Mouse (Mus musculus) embryonic facial prominence, embryonic 14.5 days (tissue): ENCODE measurements around the gene Clec2i. TPM values are rescaled to one million over a fixed set of nuclear protein-coding genes. Genes with fewer than 3 reads are reported as not detected.

Source experiments
- ATAC-seq: fragments of 200-750 bp; cut with Nextera tagmentation; 2 replicates; pipeline ENCODE4 v1.8.0; 2017; ENCODE audit warnings: low read depth, moderate number of reproducible peaks, moderate TSS enrichment
- DNase-seq: peaks from one replicate; pipeline ENCODE4 v3.0.0-alpha.2; 2015; ENCODE audit warnings: low spot score
- H3K27ac ChIP-seq: fragments of 300-500 bp; sonication (generic); replicated peaks from 2 replicates; pipeline ENCODE4 v1.5.1; 2014; ENCODE audit warnings: low read depth, mild to moderate bottlenecking, low read length, moderate library complexity
- H3K27me3 ChIP-seq: fragments of 300-500 bp; sonication (generic); replicated peaks from 2 replicates; pipeline ENCODE4 v1.6.1; 2014; ENCODE audit warnings: low read length; ENCODE audit not compliant: control insufficient read depth, insufficient read depth
- H3K36me3 ChIP-seq: fragments of 300-500 bp; sonication (generic); 2 replicates; pipeline ENCODE4 v1.6.1; 2014; ENCODE audit warnings: low read length, mixed read lengths; ENCODE audit not compliant: control insufficient read depth, insufficient read depth
- H3K4me1 ChIP-seq: fragments of 300-500 bp; sonication (generic); 2 replicates; pipeline ENCODE4 v1.6.1; 2014; ENCODE audit warnings: antibody characterized with exemption, low read length; ENCODE audit not compliant: control insufficient read depth, insufficient read depth
- H3K4me2 ChIP-seq: fragments of 300-500 bp; sonication (generic); 2 replicates; pipeline ENCODE4 v1.6.1; 2014; ENCODE audit warnings: low read depth, mild to moderate bottlenecking, low read length, moderate library complexity, mixed read lengths
- H3K4me3 ChIP-seq: fragments of 300-500 bp; sonication (generic); 2 replicates; pipeline ENCODE4 v1.5.1; 2014; ENCODE audit warnings: low read depth, mild to moderate bottlenecking, low read length
- H3K9ac ChIP-seq: fragments of 300-500 bp; sonication (generic); 2 replicates; pipeline ENCODE4 v1.6.1; 2014; ENCODE audit warnings: low read depth, mild to moderate bottlenecking, low read length, moderate library complexity, mixed read lengths
- H3K9me3 ChIP-seq: fragments of 300-500 bp; sonication (generic); 2 replicates; pipeline ENCODE4 v1.6.1; 2016; ENCODE audit warnings: low read length; ENCODE audit not compliant: control insufficient read depth
- WGBS: fragments of 180-500 bp; shearing (Covaris S2); extraction: QIAGEN DNeasy Blood & Tissue Kit; methylation state at CpG from one replicate; pipeline ENCODE4 v1.1.7; 2014; 5-methylcytosine and 5-hydroxymethylcytosine counted together
- polyA plus RNA-seq: library from polyadenylated mRNA; unstranded; fragments of >200 nt; fragmentation: Nextera tagmentation; extraction: Ambion mirVana; gene quantifications from 2 replicates; pipeline ENCODE4 v1.2.1, GENCODE M21; 2014

Gene Clec2i
- polyA plus RNA-seq, 1 experiment from 2014 or later, result not detected

GRCm38 (mm10) chr6:128842945-128843478 is 44.4 kb upstream of the Clec2i start:
- ATAC-seq (peak; percentile 82), DNase-seq (peak; percentile 97)
- Histone ChIP-seq H3K4me3 (peak overlapping the region; percentile 78), H3K4me2 (peak overlapping the region; percentile 62), H3K9ac (peak overlapping the region; percentile 83), H3K4me1 (peaks cover 6% of the 10 kb centered on the region; the same call in 1 of the 2 replicates), H3K9me3 (no peaks in the 10 kb centered on the region), H3K36me3 (no peaks in the 10 kb centered on the region), H3K27me3 (no peaks in the 10 kb centered on the region), H3K27ac (peak overlapping the region; percentile 97)
- under 1% methylated on average over 37 of the region's 44 CpGs for WGBS

DNA sequence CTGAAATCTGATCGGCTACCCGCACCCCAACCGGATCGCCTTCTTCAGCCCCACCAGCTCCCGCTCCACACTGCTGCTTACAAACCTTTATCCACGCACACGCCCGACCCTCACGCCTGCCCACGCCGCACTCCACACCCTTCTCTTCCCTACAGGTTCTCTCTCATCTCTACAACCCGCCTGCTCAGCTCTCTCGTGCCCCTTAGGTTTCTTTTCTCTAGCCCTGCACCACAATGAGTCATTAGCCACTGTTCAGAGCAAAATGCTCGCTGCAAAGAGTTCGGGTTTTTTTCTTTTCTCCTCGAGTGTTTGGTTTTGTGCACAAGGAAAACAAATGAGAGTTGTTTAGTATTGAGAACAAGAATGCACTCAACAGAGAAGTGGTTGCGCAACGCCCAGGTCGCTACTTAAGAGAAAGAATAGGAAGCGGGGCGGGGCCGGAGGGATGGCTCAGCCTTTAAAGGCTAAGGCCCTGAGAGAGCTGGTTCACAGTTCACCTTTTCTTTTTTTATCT is 43.9 kb upstream of the Clec2i start:
- no peaks in the 10 kb centered on the region for H3K9me3 ChIP-seq
- DNase-seq, result peak; percentile 91
- ATAC-seq, result peak; percentile 38
- whole genome bisulfite sequencing, result under 1% methylated on average over 22 of the region's 22 CpGs
- no peaks in the 10 kb centered on the region for H3K36me3 ChIP-seq
- H3K9ac ChIP-seq, result peak overlapping the region; percentile 83
- H3K27ac ChIP-seq, result peak overlapping the region; percentile 97
- peaks cover 6% of the 10 kb centered on the region; the same call in 1 of the 2 replicates for H3K4me1 ChIP-seq
- peak overlapping the region; percentile 62 for H3K4me2 ChIP-seq
- no peaks in the 10 kb centered on the region for H3K27me3 ChIP-seq
- H3K4me3 ChIP-seq, result peak overlapping the region; percentile 78

- Histone ChIP-seq H3K4me1 (peaks cover 6% of the 10 kb centered on the region; the same call in 1 of the 2 replicates), H3K4me2 (peak overlapping the region; percentile 62), H3K36me3 (no peaks in the 10 kb centered on the region), H3K9ac (peak overlapping the region; percentile 83), H3K9me3 (no peaks in the 10 kb centered on the region), H3K27me3 (no peaks in the 10 kb centered on the region), H3K27ac (peak overlapping the region; percentile 97), H3K4me3 (peak overlapping the region; percentile 78)
- no peak for DNase-seq
- WGBS, result 26% methylated on average over 8 of the region's 8 CpGs
- no peak for ATAC-seq
These were observed 43.3 kb upstream of the Clec2i start for GRCm38 (mm10) chr6:128844131-128844530.

DNA sequence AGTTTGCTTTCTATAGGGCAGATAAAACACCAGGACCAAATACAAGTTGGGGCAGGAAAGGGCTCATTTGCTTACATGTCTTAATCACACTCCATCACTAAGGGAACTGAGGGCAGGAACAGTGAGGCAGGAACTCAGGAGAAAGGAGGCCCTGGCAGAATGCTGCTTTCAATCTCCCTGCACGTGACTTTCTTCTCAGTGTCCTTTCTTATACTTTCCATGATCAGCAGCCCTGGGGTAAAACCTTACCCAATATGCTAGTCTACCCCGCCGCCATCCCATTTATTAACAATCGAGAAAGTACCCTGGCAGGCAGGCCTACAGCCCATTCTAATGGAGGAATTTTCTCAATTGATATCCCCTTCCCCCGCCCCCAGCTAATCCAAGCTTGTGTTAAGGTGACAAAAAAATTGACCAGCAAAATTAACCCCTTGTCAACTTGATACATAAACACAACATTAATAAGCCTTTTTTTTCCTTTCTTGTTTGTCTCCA is 42.8 kb upstream of the Clec2i start:
- DNase-seq (no peak), ATAC-seq (no peak)
- peaks cover 6% of the 10 kb centered on the region; the same call in 1 of the 2 replicates for H3K4me1 ChIP-seq
- WGBS, result 78% methylated on average over 5 of the region's 5 CpGs
- H3K4me3 ChIP-seq, result no peak overlapping the region
- no peaks in the 10 kb centered on the region for H3K9me3 ChIP-seq
- H3K36me3 ChIP-seq, result no peaks in the 10 kb centered on the region
- peak overlapping the region; percentile 62; the same call in 1 of the 2 replicates for H3K4me2 ChIP-seq
- H3K27me3 ChIP-seq, result no peaks in the 10 kb centered on the region
- no peak overlapping the region for H3K9ac ChIP-seq
- no peak overlapping the region for H3K27ac ChIP-seq

DNA sequence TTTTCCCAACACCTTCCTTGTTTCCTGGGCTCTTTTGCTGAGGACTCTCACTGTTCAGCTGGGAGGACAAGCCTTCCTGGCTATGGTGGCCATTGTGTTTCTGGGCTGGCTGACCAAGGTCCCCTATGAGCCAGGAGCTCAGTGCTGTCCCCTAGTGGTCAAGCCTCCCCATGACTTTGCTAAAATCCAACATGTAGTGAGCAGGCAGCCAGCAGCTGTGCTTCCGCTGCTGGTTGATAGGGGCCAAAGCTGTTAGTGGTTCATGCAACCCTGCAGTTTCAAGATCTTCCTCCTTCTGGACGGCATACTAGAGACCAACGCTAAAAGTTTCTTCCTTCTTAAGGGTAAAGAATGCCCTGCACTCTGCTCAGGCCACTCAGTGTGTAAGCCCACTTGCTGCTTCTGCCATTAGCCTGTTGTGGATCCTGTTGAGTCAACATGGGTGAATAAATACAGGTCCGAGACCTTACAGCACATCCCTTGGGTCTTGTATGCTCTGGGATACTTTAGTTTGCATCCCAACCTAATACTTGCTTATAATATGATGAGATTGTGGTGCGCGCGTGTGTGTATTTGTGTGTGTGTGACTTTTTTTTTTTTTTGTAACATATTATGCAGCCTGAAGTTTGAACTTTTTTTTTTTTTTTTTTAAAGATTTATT is 41.9 kb upstream of the Clec2i start:
- H3K27ac ChIP-seq, result no peak overlapping the region
- H3K4me2 ChIP-seq, result peak overlapping the region; percentile 18
- H3K9ac ChIP-seq, result no peak overlapping the region
- H3K36me3 ChIP-seq, result no peaks in the 10 kb centered on the region
- no peaks in the 10 kb centered on the region for H3K27me3 ChIP-seq
- peak; percentile 85 for DNase-seq
- H3K9me3 ChIP-seq, result no peaks in the 10 kb centered on the region
- H3K4me3 ChIP-seq, result no peak overlapping the region
- 27% methylated on average over 7 of the region's 7 CpGs for WGBS
- peaks cover 6% of the 10 kb centered on the region; the same call in 1 of the 2 replicates for H3K4me1 ChIP-seq
- ATAC-seq, result no peak

DNA sequence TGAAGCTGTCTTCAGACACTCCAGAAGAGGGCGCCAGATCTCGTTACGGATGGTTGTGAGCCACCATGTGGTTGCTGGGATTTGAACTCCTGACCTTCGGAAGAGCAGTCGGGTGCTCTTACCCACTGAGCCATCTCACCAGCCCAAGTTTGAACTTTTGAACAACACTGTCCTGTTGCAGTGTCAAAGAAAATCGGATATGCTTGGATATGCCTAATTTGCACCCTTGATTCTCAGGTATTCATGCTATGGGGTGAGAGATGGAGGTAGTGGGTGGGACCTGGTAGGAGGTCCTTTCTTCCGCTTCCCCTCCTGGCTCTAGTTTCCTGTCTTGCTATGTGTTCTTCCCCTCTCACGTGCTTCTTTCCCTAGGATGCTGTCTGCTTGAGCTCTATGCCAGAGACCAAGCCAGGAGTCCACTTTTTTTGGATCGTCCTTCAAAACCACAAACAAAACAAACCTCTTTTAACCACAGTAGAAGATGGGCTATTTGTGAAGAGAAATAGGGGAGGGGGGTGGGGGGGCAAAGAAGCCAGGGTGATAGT is 41.3 kb upstream of the Clec2i start:
- H3K27ac ChIP-seq, result no peak overlapping the region
- H3K4me2 ChIP-seq, result no peak overlapping the region
- peaks cover 6% of the 10 kb centered on the region; the same call in 1 of the 2 replicates for H3K4me1 ChIP-seq
- ATAC-seq (no peak), DNase-seq (no peak)
- 62% methylated on average over 6 of the region's 9 CpGs for WGBS
- no peak overlapping the region for H3K9ac ChIP-seq
- H3K27me3 ChIP-seq, result no peaks in the 10 kb centered on the region
- no peaks in the 10 kb centered on the region for H3K9me3 ChIP-seq
- H3K36me3 ChIP-seq, result no peaks in the 10 kb centered on the region
- no peak overlapping the region for H3K4me3 ChIP-seq

- Histone ChIP-seq H3K4me1 (0 out of 2 replicates have a peak, but pooled peaks cover 2% of the 10 kb centered on the region), H3K36me3 (no peaks in the 10 kb centered on the region), H3K4me3 (no peak overlapping the region), H3K4me2 (no peak overlapping the region), H3K27me3 (no peaks in the 10 kb centered on the region), H3K9ac (no peak overlapping the region), H3K27ac (no peak overlapping the region), H3K9me3 (no peaks in the 10 kb centered on the region)
- ATAC-seq (no peak), DNase-seq (no peak)
- WGBS, result 91% methylated on average over 4 of the region's 4 CpGs
These were observed 40.0 kb upstream of the Clec2i start for GRCm38 (mm10) chr6:128847401-128847800.

GRCm38 (mm10) chr6:128849902-128850301 is 37.5 kb upstream of the Clec2i start:
- Histone ChIP-seq H3K4me1 (no peaks in the 10 kb centered on the region; the same call in 1 of the 2 replicates), H3K4me3 (no peak overlapping the region), H3K27ac (no peak overlapping the region), H3K4me2 (no peak overlapping the region), H3K36me3 (no peaks in the 10 kb centered on the region), H3K9ac (no peak overlapping the region), H3K9me3 (no peaks in the 10 kb centered on the region), H3K27me3 (no peaks in the 10 kb centered on the region)
- WGBS, result 54% methylated on average over 2 of the region's 2 CpGs
- DNase-seq (peak; percentile 42), ATAC-seq (no peak)
